Mouse (Mus musculus): ENCODE results near the gene Ndufa5.

Ndufa5 gene

DNA sequence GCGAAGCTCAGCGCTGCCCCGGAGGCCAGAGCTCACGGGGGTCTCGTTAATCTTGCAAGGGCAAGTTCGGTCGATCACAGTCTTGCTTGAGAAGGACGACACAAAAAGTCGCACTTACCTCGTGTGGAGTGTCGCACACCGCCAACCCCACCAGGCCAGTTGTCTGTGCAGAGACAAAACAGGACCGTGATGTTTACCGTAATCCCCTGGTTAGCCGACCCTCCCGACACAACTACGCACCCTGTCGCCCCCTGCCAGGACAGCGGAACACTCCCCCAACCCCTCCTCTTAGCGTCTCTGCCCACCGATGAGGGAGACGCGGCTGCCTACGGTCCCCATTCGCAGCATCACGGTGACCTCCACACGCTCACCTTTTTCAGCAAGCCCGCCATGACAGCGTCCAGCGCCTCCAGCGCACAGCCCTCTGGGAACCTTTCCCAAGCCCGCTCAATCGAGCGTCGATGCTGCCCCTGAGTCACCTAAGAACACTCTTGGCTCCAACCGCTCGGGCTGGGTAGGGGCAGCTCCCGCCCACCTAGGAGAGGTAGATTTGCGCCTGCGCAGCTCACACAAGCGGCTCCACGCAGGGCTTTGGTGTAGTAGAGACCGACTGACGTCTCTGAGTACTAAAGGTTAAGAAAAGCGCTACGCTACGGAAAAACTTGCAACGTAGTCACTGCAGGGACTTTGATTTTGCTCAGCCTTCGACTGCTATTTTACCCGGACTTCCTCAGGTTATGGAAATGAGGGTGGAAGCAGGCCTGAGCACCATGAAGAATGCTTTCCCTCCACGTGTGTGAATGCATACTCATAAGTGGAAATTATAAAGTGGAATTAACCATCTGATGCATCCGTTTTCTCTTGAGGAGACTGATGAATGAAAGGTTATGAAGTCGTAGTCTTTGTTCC is at the start of gene Ndufa5:
TSS of gene Ndufa5 (minus strand) at position 859 of the 909 bp plus-strand sequence.
- DNase-seq (ENCODE audit: low spot score) = peak; percentile 95

DNA sequence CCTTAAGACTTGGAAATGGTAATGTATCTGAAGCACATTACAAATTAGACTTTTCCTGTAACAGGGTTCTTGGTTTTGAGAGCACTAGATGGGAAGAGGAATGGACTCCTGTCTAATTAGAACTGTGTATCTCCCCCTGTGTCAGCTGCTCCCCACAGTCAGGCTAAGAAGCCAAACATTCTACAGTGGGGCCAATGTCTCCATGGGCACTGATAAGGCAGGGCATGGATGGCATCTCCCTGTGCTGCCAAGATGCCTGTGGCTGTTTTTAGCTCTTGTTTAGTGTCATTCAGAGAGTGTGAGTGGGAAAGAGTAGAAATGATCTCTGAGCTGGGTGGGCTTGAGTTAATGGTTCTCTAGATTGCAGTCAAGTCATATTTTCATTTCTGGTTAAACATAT is 45.5 kb upstream of the Ndufa5 start:
- no peak for DNase-seq (ENCODE audit: low spot score)

GRCm38 (mm10) chr6:24572431-24572830 is 44.6 kb upstream of the Ndufa5 start:
- DNase-seq (ENCODE audit: low spot score) = no peak

- DNase-seq (ENCODE audit: low spot score) = no peak
Measured at GRCm38 (mm10) chr6:24571126-24571525, 43.3 kb upstream of the Ndufa5 start.

GRCm38 (mm10) chr6:24570278-24570677 is 42.5 kb upstream of the Ndufa5 start:
- DNase-seq (ENCODE audit: low spot score) = no peak

DNA sequence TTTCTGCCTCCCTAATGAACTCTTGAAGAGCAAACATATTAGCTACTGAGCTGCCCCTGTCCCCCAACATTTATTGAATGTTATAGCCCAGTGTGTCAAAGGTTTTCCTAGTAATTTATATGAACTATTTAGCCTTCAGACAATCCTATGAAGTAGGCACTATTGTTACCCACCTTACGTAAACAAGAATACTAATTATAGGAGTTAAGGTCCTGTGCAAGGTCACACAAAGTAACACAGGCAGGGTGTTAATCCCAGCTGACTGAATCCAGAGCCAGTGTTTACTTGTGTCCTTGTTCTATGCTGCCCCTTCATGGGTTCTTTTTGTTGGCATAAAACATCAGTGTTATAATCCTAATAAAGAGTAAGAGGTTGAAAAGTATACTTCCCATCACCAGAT is 41.9 kb upstream of the Ndufa5 start:
- no peak for DNase-seq (ENCODE audit: low spot score)

GRCm38 (mm10) chr6:24568963-24569362 is 41.1 kb upstream of the Ndufa5 start:
- no peak for DNase-seq (ENCODE audit: low spot score)

- no peak for DNase-seq (ENCODE audit: low spot score)
Measured at GRCm38 (mm10) chr6:24564886-24565285, 37.1 kb upstream of the Ndufa5 start.

GRCm38 (mm10) chr6:24564081-24564480 is 36.3 kb upstream of the Ndufa5 start:
- no peak for DNase-seq (ENCODE audit: low spot score)

DNA sequence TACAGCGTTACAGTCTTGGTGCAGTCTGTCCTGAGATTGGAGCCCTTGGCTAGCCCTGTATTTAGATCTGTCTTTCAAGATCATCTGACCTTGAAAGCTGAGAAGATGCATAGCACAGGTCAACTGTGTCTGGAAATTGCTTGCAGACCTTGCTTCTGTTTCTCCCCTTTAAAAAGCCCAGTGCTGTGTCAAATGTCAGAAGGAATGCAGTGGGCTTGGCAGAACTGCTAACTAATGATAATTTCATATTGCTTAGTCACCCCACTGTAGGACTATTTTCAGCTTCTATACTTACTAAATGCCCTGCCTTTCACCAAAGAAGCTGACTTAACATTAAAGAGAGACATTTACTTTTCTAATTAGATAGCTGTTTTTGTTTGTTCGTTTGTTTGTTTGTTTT is 27.7 kb upstream of the Ndufa5 start:
- DNase-seq (ENCODE audit: low spot score) = no peak

GRCm38 (mm10) chr6:24554427-24555086 is 26.7 kb upstream of the Ndufa5 start:
- no peak for DNase-seq (ENCODE audit: low spot score)

DNA sequence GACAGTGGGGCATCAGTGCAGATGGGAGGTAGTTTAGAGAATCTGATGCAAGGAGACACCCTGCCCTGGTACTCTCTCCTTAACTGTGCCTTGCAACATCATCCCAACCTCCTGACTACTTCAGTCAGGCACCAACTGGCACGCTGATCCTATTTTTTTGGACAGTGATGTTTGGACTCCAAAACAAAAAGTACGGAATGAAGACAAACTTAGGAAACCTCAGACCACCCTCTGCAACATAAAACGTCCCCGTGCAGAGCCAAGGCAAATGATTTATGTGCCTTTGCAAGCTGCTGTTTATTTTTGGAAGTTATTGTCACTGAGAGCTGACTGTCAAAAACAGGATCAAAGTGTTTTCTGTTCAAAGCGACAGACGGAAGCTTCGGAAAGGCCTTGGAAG is 24.2 kb upstream of the Ndufa5 start:
- no peak for DNase-seq (ENCODE audit: low spot score)

DNA sequence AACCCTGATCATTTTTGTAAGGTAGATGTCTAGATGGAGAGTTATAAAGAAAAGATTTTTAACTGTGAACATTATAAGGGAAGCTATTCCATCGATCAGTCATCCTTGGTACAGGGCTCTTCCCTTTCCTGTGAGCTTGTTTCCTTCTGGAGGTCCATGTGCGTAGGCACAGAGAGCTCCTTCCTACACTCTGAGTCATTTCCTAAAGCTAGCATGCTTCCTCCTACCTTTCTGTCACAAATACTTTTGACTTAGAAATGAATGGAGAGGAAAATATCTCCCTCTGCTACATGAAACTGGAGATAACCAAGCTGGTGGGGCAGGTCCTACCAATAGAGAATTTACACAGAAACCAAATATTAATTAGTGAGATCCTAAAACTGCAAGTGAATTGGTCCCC is 22.0 kb upstream of the Ndufa5 start:
- DNase-seq (ENCODE audit: low spot score) = no peak

DNA sequence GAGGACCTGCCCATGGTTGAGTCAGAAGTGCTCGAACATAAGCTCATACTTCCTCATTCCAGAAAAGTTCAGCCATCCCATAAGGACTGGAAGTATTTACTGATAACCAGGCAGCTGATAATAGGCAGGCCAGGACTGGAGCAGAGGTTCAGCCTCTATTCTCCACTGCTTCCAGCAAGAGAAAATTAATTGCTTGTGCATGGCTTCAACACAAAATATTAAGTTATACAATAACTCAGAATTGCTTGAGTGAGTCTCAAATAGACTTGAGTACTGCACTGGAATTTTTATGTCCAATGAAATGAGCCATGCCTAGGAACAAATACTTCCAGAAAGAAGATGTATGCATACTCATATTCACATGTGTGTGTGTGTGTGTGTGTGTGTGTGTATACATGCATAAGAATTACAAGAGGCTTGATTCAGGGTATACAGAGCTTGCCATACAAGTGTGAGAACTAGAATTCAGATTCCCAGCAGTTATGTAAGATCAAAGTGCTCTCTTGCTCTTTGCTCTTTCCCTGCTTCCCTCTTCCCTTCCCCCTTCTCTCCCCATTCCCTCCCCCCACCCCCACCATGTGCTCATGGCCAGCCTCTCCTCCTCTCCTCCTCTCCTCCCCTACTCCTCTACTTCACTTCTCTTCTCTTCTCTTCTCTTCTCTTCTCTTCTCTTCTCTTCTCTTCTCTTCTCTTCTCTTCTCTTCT is 19.1 kb upstream of the Ndufa5 start:
- DNase-seq (ENCODE audit: low spot score) = peak; percentile 8

DNA sequence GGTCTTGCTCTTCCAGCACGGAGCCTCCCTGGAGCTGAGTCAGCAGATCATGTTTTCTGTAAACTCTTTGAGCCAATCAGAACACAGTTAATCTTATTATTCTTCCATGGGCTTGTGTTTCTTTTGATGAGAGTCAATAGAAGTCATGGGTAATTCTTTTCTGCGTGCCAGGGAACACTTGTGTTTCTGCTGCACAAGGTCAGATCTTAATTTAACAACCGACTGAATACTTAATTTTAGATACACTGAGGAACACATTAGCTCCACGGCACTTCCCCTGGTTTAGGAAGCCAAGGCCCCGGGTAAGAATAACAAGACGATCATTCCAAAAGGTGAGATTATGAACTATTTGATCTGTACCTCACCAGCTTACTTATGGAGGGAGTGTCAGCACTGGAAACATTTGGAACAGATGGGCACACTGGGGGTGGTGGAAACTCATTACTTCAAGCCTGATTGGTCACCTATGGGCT is 15.3 kb upstream of the Ndufa5 start:
- DNase-seq (ENCODE audit: low spot score) = no peak

DNA sequence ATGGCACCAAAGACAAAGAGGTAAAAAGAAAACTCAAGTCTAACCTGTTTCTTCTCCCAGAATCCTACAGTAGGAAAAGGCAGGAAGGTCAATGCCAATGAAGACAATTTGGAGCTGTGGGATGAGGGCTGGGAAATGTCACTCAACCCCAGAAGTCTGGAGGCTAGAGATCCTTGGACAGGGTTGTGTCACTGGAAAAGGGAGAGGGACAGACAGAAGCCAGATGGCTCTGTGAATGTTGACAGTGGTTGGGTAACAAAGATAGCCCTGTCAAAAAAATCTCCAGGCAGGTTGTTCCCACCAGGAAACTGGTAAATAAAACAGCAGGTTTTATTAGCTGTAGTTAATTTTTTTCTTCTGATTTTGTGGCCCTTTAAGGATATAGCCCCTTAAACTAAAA is 14.6 kb upstream of the Ndufa5 start:
- DNase-seq (ENCODE audit: low spot score) = no peak

- DNase-seq (ENCODE audit: low spot score) = no peak
Measured at GRCm38 (mm10) chr6:24540106-24540505, 12.3 kb upstream of the Ndufa5 start.

- no peak for DNase-seq (ENCODE audit: low spot score)
Measured at GRCm38 (mm10) chr6:24538435-24538834, 10.6 kb upstream of the Ndufa5 start.

GRCm38 (mm10) chr6:24532804-24533203 is 5.0 kb upstream of the Ndufa5 start:
- no peak for DNase-seq (ENCODE audit: low spot score)

GRCm38 (mm10) chr6:24530711-24531420 is 3.1 kb upstream of the Ndufa5 start:
- DNase-seq (ENCODE audit: low spot score) = peak; percentile 7

- DNase-seq (ENCODE audit: low spot score) = peak; percentile 16
Measured at GRCm38 (mm10) chr6:24530166-24530565, 2.4 kb upstream of the Ndufa5 start.

DNA sequence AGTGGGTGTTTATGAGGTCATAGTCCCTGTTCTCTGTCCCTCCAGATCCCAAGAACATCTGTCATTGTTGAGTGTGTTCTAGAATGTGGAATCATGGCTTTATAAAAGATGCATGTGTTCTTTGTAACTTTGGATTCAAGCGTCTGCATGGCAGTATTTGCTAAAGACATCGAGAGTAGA is 141 bp upstream of the Ndufa5 start, which contains the start of gene Asb15:
TSS of gene Asb15 (plus strand) at position 81 of the 180 bp plus-strand sequence.
- no peak for DNase-seq (ENCODE audit: low spot score)
